Mouse (Mus musculus): Measurements from ENCODE around the gene Mtx3.

GRCm38 (mm10) chr13:92884206-92884605, 39.6 kb downstream of the Mtx3 start:
- TF ChIP-seq CTCF (IDR thresholded peaks at IDR 0.05; ENCODE audit: borderline replicate concordance, insufficient read depth, low read length) = no peak
- TF ChIP-seq POLR2A (IDR thresholded peaks at IDR 0.05; ENCODE audit: low read depth, low read length) = no peak

Data from embryonic fibroblast, embryonic 13.5 days (primary cell).